Mouse (Mus musculus) hindbrain, postnatal 0 days (tissue): ENCODE measurements around the gene Gm20388. TPM values are rescaled to one million over a fixed set of nuclear protein-coding genes. Genes with fewer than 3 reads are reported as not detected.

Experiments
- ATAC-seq: fragments of 200-750 bp; cut with Nextera tagmentation; 2 replicates; pipeline ENCODE4 v1.8.0; 2017; ENCODE audit warnings: mild to moderate bottlenecking, moderate TSS enrichment, moderate library complexity
- DNase-seq: peaks from one replicate; pipeline ENCODE4 v3.0.0-alpha.2; 2015; ENCODE audit warnings: low spot score
- H3K27ac ChIP-seq: fragments of 300-500 bp; sonication (generic); 2 replicates; pipeline ENCODE4 v1.5.1; 2014; ENCODE audit warnings: mild to moderate bottlenecking
- H3K27me3 ChIP-seq: fragments of 300-500 bp; sonication (generic); 2 replicates; pipeline ENCODE4 v1.6.1; 2014; ENCODE audit warnings: low read length, mixed read lengths; ENCODE audit not compliant: insufficient read depth
- H3K36me3 ChIP-seq: fragments of 300-500 bp; sonication (generic); 2 replicates; pipeline ENCODE4 v1.6.1; 2014; ENCODE audit warnings: low read length, mixed read lengths; ENCODE audit not compliant: insufficient read depth
- H3K4me1 ChIP-seq: fragments of 300-500 bp; sonication (generic); 2 replicates; pipeline ENCODE4 v1.6.1; 2014; ENCODE audit warnings: antibody characterized with exemption, low read length, mixed read lengths; ENCODE audit not compliant: insufficient read depth
- H3K4me2 ChIP-seq: fragments of 300-500 bp; sonication (generic); 2 replicates; pipeline ENCODE4 v1.6.1; 2014; ENCODE audit warnings: low read depth, mild to moderate bottlenecking, low read length, moderate library complexity, mixed read lengths
- H3K4me3 ChIP-seq: fragments of 300-500 bp; sonication (generic); 2 replicates; pipeline ENCODE4 v1.5.1; 2014; ENCODE audit warnings: low read length
- H3K9ac ChIP-seq: fragments of 300-500 bp; sonication (generic); replicated peaks from 2 replicates; pipeline ENCODE4 v1.6.1; 2014; ENCODE audit warnings: mild to moderate bottlenecking, low read length, moderate library complexity, mixed read lengths
- H3K9me3 ChIP-seq: fragments of 300-500 bp; sonication (generic); 2 replicates; pipeline ENCODE4 v1.6.1; 2016; ENCODE audit warnings: low read length, mixed read lengths
- CTCF ChIP-seq: IDR thresholded peaks from 2 replicates; pipeline ENCODE4 v1.5.1; 2016; ENCODE audit warnings: antibody characterized with exemption, control low read depth, low read depth
- WGBS: fragments of 180-500 bp; shearing (Covaris S2); extraction: QIAGEN DNeasy Blood & Tissue Kit; methylation state at CpG from one replicate; pipeline ENCODE4 v1.1.7; 2014; 5-methylcytosine and 5-hydroxymethylcytosine counted together
- polyA plus RNA-seq: library from polyadenylated mRNA; unstranded; fragments of >200 nt; fragmentation: Nextera tagmentation; extraction: Ambion mirVana; gene quantifications from 2 replicates; pipeline ENCODE4 v1.2.1, GENCODE M21; 2015
- total RNA-seq: library from RNA; depleted of rRNA; stranded (reverse); fragments of >200 nt; gene quantifications from 2 replicates; pipeline ENCODE4 v1.2.3, GENCODE M21; 2014

The Gm20388 gene
- total and polyA plus RNA-seq, 2 experiments from 2014 or later = 71.3 TPM; not detected in 1

GRCm38 (mm10) chr8:120114315-120114841 is 203.7 kb downstream of the Gm20388 start:
- no peak for DNase-seq

GRCm38 (mm10) chr8:120116600-120116999 is 206.0 kb downstream of the Gm20388 start:
- no peak for TF ChIP-seq CTCF
- Histone ChIP-seq H3K9me3 (no peaks in the 10 kb centered on the region), H3K27me3 (no peaks in the 10 kb centered on the region), H3K36me3 (no peaks in the 10 kb centered on the region), H3K4me3 (no peak overlapping the region), H3K27ac (no peak overlapping the region), H3K9ac (no peak overlapping the region), H3K4me1 (peaks cover 6% of the 10 kb centered on the region; the same call in 1 of the 2 replicates), H3K4me2 (no peak overlapping the region)
- 74% methylated on average over 7 of the region's 7 CpGs for WGBS
- ATAC-seq = no peak
- DNase-seq = no peak

More at GRCm38 (mm10) chr8:120114315-120114841, 203.7 kb downstream of the Gm20388 start:
- Histone ChIP-seq H3K4me2 (peak overlapping the region; percentile 81), H3K4me3 (peak overlapping the region; percentile 75), H3K4me1 (peaks cover 6% of the 10 kb centered on the region; the same call in 1 of the 2 replicates), H3K9me3 (no peaks in the 10 kb centered on the region), H3K9ac (peak overlapping the region; percentile 75), H3K27ac (peak overlapping the region; percentile 83), H3K36me3 (no peaks in the 10 kb centered on the region), H3K27me3 (no peaks in the 10 kb centered on the region)
- TF ChIP-seq CTCF = no peak
- no peak for ATAC-seq
- 1% methylated on average over 45 of the region's 46 CpGs for WGBS

- 86% methylated on average over 9 of the region's 9 CpGs for WGBS
- no peaks in the 10 kb centered on the region for H3K27me3 ChIP-seq
- peaks cover under 1% of the 10 kb centered on the region; the same call in 1 of the 2 replicates for H3K4me1 ChIP-seq
- no peaks in the 10 kb centered on the region for H3K36me3 ChIP-seq
- no peaks in the 10 kb centered on the region for H3K9me3 ChIP-seq
- no peak for ATAC-seq
- no peak for DNase-seq
- H3K4me3 ChIP-seq = no peak overlapping the region
- H3K4me2 ChIP-seq = no peak overlapping the region
- no peak overlapping the region for H3K9ac ChIP-seq
- no peak for TF ChIP-seq CTCF
- no peak overlapping the region for H3K27ac ChIP-seq
Measured at GRCm38 (mm10) chr8:120118162-120118561, 207.5 kb downstream of the Gm20388 start.

- no peak overlapping the region for H3K4me3 ChIP-seq
- no peaks in the 10 kb centered on the region for H3K9me3 ChIP-seq
- H3K4me1 ChIP-seq = no peaks in the 10 kb centered on the region
- WGBS = 81% methylated on average over 5 of the region's 5 CpGs
- ATAC-seq = no peak
- no peak for TF ChIP-seq CTCF
- no peaks in the 10 kb centered on the region for H3K27me3 ChIP-seq
- H3K27ac ChIP-seq = no peak overlapping the region
- no peak overlapping the region for H3K9ac ChIP-seq
- H3K4me2 ChIP-seq = no peak overlapping the region
- no peaks in the 10 kb centered on the region for H3K36me3 ChIP-seq
- no peak for DNase-seq
Measured at GRCm38 (mm10) chr8:120118847-120119246, 208.2 kb downstream of the Gm20388 start.

GRCm38 (mm10) chr8:120119429-120119828 is 208.8 kb downstream of the Gm20388 start:
- H3K4me2 ChIP-seq = no peak overlapping the region
- H3K27ac ChIP-seq = no peak overlapping the region
- TF ChIP-seq CTCF = no peak
- H3K27me3 ChIP-seq = no peaks in the 10 kb centered on the region
- H3K4me1 ChIP-seq = peaks cover 5% of the 10 kb centered on the region; the same call in 1 of the 2 replicates
- no peak for DNase-seq
- no peak overlapping the region for H3K9ac ChIP-seq
- WGBS = 60% methylated on average over 3 of the region's 3 CpGs
- ATAC-seq = no peak
- H3K36me3 ChIP-seq = no peaks in the 10 kb centered on the region
- H3K4me3 ChIP-seq = no peak overlapping the region
- no peaks in the 10 kb centered on the region for H3K9me3 ChIP-seq

GRCm38 (mm10) chr8:120119931-120120330 is 209.3 kb downstream of the Gm20388 start:
- no peaks in the 10 kb centered on the region for H3K27me3 ChIP-seq
- H3K27ac ChIP-seq = no peak overlapping the region
- no peak overlapping the region for H3K9ac ChIP-seq
- no peak overlapping the region for H3K4me3 ChIP-seq
- no peaks in the 10 kb centered on the region for H3K36me3 ChIP-seq
- WGBS = 79% methylated on average over 6 of the region's 6 CpGs
- no peaks in the 10 kb centered on the region for H3K9me3 ChIP-seq
- no peak overlapping the region for H3K4me2 ChIP-seq
- ATAC-seq = no peak
- DNase-seq = no peak
- TF ChIP-seq CTCF = no peak
- H3K4me1 ChIP-seq = peaks cover 6% of the 10 kb centered on the region; the same call in 1 of the 2 replicates

- H3K4me3 ChIP-seq = no peak overlapping the region
- H3K36me3 ChIP-seq = no peaks in the 10 kb centered on the region
- no peak overlapping the region for H3K4me2 ChIP-seq
- DNase-seq = no peak
- H3K4me1 ChIP-seq = peaks cover 6% of the 10 kb centered on the region; the same call in 1 of the 2 replicates
- 71% methylated on average over 5 of the region's 5 CpGs for WGBS
- no peak for TF ChIP-seq CTCF
- no peaks in the 10 kb centered on the region for H3K27me3 ChIP-seq
- no peak overlapping the region for H3K9ac ChIP-seq
- H3K9me3 ChIP-seq = no peaks in the 10 kb centered on the region
- H3K27ac ChIP-seq = no peak overlapping the region
- ATAC-seq = no peak
Measured at GRCm38 (mm10) chr8:120120951-120121350, 210.3 kb downstream of the Gm20388 start.
